In genomic region chr1:93918775-93919174, GRCm38 (mm10) we compare ENCODE assay signal across 19 mouse cellular contexts. TPM values are rescaled to one million over a fixed set of nuclear protein-coding genes. Genes with fewer than 3 reads are reported as not detected.
"Had no signal": no experiment of that assay in that cellular context is flagged by ENCODE, and none has a peak within 500 bp of the region (broad histone marks: within the 10 kb centered on the region; RNA-seq: fewer than 3 reads in every experiment).

No protein-coding gene starts in this region.

RNA-seq across cellular contexts. Expression of gene Gal3st2b, which starts 0.7 kb away (rescaled TPM):
- polyA plus RNA-seq: heart, embryonic 11.5 days; heart, embryonic 13.5 days; heart, embryonic 14.5 days; heart, embryonic 15.5 days; hindbrain, embryonic 10.5 days; hindbrain, embryonic 11.5 days; hindbrain, embryonic 13.5 days; hindbrain, embryonic 15.5 days; inflammation-experienced regulatory T-cells, adult 6 months; intestine, embryonic 14.5 days; kidney, embryonic 14.5 days; kidney, embryonic 15.5 days; kidney, postnatal 0 days had no signal

RNA-seq across cellular contexts. Expression of gene Gal3st2, which starts 57.7 kb away (rescaled TPM):
- polyA plus RNA-seq: heart, postnatal 0 days; hindbrain, embryonic 10.5 days; hindbrain, embryonic 11.5 days; hindbrain, embryonic 12.5 days; hindbrain, embryonic 13.5 days; hindbrain, embryonic 14.5 days; hindbrain, embryonic 15.5 days; hindbrain, embryonic 16.5 days; hindbrain, postnatal 0 days; inflammation-experienced regulatory T-cells, adult 6 months; kidney, embryonic 14.5 days; kidney, embryonic 16.5 days had no signal
